Mouse (Mus musculus): ENCODE measurements around the gene Smyd3. TPM values are rescaled to one million over a fixed set of nuclear protein-coding genes. Genes with fewer than 3 reads are reported as not detected.

Gene Smyd3
- polyA plus RNA-seq, 1 experiment from 2014 or later: 30.6 TPM

DNA sequence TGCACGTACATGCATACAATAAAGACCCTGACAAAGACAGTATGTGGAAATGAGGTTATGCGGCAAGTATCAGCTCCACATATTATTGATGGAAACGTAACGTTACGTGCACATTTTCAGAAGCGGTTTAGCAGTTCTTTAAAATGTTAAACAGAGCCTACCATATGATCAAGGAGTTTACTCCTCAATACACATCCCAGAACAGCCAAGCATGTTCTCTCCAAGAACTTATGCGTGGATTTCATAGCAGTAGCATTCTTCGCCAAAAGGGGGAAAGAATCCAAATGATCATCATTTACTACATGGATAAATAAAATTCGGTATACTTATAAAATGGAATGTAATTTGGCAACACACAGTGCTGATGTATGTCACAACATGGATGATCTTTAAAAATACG lies 500.4 kb downstream of the Smyd3 start:
- 92% methylated on average over 10 of the region's 10 CpGs for WGBS
- Histone ChIP-seq H3K4me1 (ENCODE audit: control insufficient read depth, insufficient read depth, low read length) (no peaks in the 10 kb centered on the region), H3K9me3 (replicated peaks; ENCODE audit: control insufficient read depth, low read length, poor library complexity, severe bottlenecking) (no peaks in the 10 kb centered on the region), H3K27ac (ENCODE audit: low read length) (no peak overlapping the region), H3K4me2 (ENCODE audit: low read length) (no peak overlapping the region), H3K27me3 (ENCODE audit: control insufficient read depth, insufficient read depth, low read depth, low read length) (no peaks in the 10 kb centered on the region; the same call in 1 of the 2 replicates), H3K4me3 (ENCODE audit: low read depth, low read length) (no peak overlapping the region), H3K9ac (ENCODE audit: low read depth, low read length) (no peak overlapping the region), H3K36me3 (ENCODE audit: control insufficient read depth, insufficient read depth, low read length) (no peaks in the 10 kb centered on the region)
- no peak for ATAC-seq

DNA sequence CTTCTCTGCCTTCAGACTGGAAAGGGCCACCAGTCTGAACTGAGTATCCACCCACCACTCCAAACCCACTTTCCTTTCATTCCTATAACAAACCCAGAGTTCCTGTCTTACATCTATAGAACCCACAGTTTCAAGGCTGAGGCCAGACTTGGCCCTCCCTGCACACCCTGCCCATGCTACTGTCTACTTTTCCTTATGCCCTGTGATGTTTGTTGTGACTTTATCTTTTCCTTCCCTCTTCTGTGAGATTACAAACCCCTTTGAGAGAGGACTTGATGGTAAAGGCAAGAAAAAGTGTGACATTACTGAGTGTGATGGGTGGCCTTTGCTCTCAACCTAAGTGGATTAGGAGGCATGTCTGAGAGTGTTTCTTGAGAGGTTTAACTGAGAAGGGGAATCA lies 504.8 kb downstream of the Smyd3 start:
- no peak overlapping the region for H3K4me3 ChIP-seq (ENCODE audit: low read depth, low read length)
- no peaks in the 10 kb centered on the region for H3K36me3 ChIP-seq (ENCODE audit: control insufficient read depth, insufficient read depth, low read length)
- H3K27me3 ChIP-seq (ENCODE audit: control insufficient read depth, insufficient read depth, low read depth, low read length): no peaks in the 10 kb centered on the region; the same call in 1 of the 2 replicates
- H3K4me2 ChIP-seq (ENCODE audit: low read length): no peak overlapping the region
- no peaks in the 10 kb centered on the region for H3K9me3 ChIP-seq (replicated peaks; ENCODE audit: control insufficient read depth, low read length, poor library complexity, severe bottlenecking)
- H3K27ac ChIP-seq (ENCODE audit: low read length): no peak overlapping the region
- no peaks in the 10 kb centered on the region for H3K4me1 ChIP-seq (ENCODE audit: control insufficient read depth, insufficient read depth, low read length)
- no peak overlapping the region for H3K9ac ChIP-seq (ENCODE audit: low read depth, low read length)
- no peak for ATAC-seq

DNA sequence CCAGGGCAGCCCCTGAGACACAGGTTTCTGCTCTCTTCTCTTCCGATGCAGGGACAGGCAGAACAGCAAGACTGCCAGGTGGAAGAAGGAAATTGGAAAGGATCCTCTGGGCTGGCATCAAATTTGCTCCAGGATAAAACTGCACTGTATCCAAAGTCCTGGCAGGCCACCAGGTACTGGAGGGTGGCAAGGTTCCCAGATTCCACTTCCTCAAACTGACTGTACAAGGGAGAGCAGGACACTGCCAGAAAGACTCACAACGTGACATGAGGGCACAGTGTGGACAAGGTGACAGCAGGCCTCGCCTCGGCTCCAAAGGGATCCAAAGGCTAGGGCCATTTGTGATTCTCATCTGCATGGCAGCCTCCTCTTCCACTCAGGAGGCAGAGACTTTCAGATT lies 505.6 kb downstream of the Smyd3 start:
- Histone ChIP-seq H3K27me3 (ENCODE audit: control insufficient read depth, insufficient read depth, low read depth, low read length) (no peaks in the 10 kb centered on the region; the same call in 1 of the 2 replicates), H3K4me2 (ENCODE audit: low read length) (no peak overlapping the region), H3K9me3 (replicated peaks; ENCODE audit: control insufficient read depth, low read length, poor library complexity, severe bottlenecking) (no peaks in the 10 kb centered on the region), H3K27ac (ENCODE audit: low read length) (no peak overlapping the region), H3K36me3 (ENCODE audit: control insufficient read depth, insufficient read depth, low read length) (no peaks in the 10 kb centered on the region), H3K4me1 (ENCODE audit: control insufficient read depth, insufficient read depth, low read length) (no peaks in the 10 kb centered on the region), H3K9ac (ENCODE audit: low read depth, low read length) (no peak overlapping the region), H3K4me3 (ENCODE audit: low read depth, low read length) (no peak overlapping the region)
- ATAC-seq: no peak
- WGBS: 79% methylated on average over 4 of the region's 4 CpGs

DNA sequence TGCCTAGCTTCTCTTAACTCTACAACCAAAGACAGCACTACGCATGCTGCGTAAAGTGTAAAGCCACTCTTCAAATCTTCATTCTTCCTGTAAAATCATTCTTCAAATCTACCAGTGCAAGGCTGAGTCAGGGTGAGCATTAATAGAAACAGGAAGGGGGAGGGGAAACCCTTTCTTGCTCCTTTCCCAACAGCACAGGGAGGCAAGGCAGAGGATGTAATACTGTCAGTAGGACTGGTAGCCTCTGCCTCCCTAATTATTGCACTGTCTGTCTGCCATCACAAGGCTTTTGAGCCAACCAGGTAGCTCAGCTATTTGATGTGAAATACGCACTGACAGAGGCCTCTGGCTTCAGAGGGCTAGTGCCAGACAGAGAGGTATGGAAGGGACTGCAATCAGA lies 507.1 kb downstream of the Smyd3 start:
- no peaks in the 10 kb centered on the region for H3K9me3 ChIP-seq (replicated peaks; ENCODE audit: control insufficient read depth, low read length, poor library complexity, severe bottlenecking)
- H3K4me1 ChIP-seq (ENCODE audit: control insufficient read depth, insufficient read depth, low read length): no peaks in the 10 kb centered on the region
- H3K27ac ChIP-seq (ENCODE audit: low read length): no peak overlapping the region
- no peaks in the 10 kb centered on the region; the same call in 1 of the 2 replicates for H3K27me3 ChIP-seq (ENCODE audit: control insufficient read depth, insufficient read depth, low read depth, low read length)
- H3K36me3 ChIP-seq (ENCODE audit: control insufficient read depth, insufficient read depth, low read length): no peaks in the 10 kb centered on the region
- peak; percentile 41; the same call in 1 of the 2 replicates for ATAC-seq
- no peak overlapping the region for H3K9ac ChIP-seq (ENCODE audit: low read depth, low read length)
- H3K4me3 ChIP-seq (ENCODE audit: low read depth, low read length): no peak overlapping the region
- WGBS: 82% methylated on average over 3 of the region's 3 CpGs
- H3K4me2 ChIP-seq (ENCODE audit: low read length): no peak overlapping the region

DNA sequence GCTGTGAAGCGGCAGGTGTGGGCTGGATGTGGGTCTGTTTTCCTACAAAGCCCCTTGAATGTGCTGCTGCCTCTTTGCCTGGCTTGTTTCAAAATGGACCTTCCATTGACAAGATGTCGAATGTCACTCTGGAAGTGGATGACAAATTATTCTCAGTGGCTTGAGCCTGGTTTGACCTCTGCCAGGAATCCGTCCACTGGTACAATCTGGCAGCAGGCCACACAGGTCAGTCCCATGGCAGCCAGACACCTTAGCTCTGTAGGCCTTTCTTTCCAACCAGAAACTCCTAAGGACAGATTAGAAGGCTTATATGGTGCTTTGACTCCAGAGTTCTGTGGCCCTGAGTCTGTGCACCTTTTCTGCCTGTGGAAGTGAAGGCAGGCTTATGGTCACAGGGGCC lies 507.9 kb downstream of the Smyd3 start:
- 86% methylated on average over 3 of the region's 3 CpGs for WGBS
- Histone ChIP-seq H3K27me3 (ENCODE audit: control insufficient read depth, insufficient read depth, low read depth, low read length) (no peaks in the 10 kb centered on the region; the same call in 1 of the 2 replicates), H3K4me1 (ENCODE audit: control insufficient read depth, insufficient read depth, low read length) (no peaks in the 10 kb centered on the region)

DNA sequence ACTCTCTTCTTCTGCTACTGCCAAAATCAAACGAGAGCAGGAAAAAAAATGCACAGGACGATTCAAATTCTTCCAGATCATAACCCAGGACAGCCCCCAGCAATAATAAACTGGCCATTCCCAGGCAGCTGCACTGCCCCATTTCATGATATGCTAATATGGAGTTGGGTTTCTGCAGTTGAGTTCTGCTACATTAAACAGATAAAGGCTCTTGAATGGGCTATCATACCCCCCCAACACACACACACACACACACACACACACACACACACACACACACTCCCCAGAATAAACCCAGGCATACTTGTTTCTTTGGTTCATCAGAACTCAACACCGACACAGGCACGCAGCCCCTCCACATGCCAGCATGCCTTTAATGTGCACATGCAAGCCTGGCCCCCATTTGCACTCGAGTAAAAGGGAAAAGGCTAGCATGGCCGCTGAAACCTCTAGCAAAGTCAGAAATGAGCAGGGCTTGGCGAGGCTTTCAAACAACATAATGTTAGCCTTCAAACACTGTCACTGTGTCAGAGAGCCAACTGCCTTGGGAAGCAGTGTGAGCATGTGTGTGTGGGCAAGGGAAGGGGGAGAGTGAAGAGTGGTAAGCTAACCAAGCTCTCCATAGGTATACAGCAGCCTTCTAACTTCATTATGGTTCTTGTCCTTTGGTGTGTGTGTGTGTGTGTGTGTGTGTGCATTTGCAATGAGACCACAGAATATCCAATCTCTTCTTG lies 513.5 kb downstream of the Smyd3 start:
- Histone ChIP-seq H3K4me2 (ENCODE audit: low read length) (no peak overlapping the region), H3K9me3 (replicated peaks; ENCODE audit: control insufficient read depth, low read length, poor library complexity, severe bottlenecking) (no peaks in the 10 kb centered on the region), H3K27ac (ENCODE audit: low read length) (peak overlapping the region; percentile 35), H3K27me3 (ENCODE audit: control insufficient read depth, insufficient read depth, low read depth, low read length) (no peaks in the 10 kb centered on the region), H3K4me3 (ENCODE audit: low read depth, low read length) (no peak overlapping the region), H3K9ac (ENCODE audit: low read depth, low read length) (no peak overlapping the region), H3K4me1 (ENCODE audit: control insufficient read depth, insufficient read depth, low read length) (peaks cover 5% of the 10 kb centered on the region), H3K36me3 (ENCODE audit: control insufficient read depth, insufficient read depth, low read length) (no peaks in the 10 kb centered on the region)
- WGBS: 41% methylated on average over 7 of the region's 7 CpGs
- peak; percentile 69 for ATAC-seq

More for the DNA sequence above, 507.9 kb downstream of the Smyd3 start:
- Histone ChIP-seq H3K27ac (ENCODE audit: low read length) (no peak overlapping the region), H3K4me3 (ENCODE audit: low read depth, low read length) (no peak overlapping the region), H3K36me3 (ENCODE audit: control insufficient read depth, insufficient read depth, low read length) (no peaks in the 10 kb centered on the region), H3K4me2 (ENCODE audit: low read length) (no peak overlapping the region), H3K9me3 (replicated peaks; ENCODE audit: control insufficient read depth, low read length, poor library complexity, severe bottlenecking) (no peaks in the 10 kb centered on the region), H3K9ac (ENCODE audit: low read depth, low read length) (no peak overlapping the region)
- ATAC-seq: no peak

DNA sequence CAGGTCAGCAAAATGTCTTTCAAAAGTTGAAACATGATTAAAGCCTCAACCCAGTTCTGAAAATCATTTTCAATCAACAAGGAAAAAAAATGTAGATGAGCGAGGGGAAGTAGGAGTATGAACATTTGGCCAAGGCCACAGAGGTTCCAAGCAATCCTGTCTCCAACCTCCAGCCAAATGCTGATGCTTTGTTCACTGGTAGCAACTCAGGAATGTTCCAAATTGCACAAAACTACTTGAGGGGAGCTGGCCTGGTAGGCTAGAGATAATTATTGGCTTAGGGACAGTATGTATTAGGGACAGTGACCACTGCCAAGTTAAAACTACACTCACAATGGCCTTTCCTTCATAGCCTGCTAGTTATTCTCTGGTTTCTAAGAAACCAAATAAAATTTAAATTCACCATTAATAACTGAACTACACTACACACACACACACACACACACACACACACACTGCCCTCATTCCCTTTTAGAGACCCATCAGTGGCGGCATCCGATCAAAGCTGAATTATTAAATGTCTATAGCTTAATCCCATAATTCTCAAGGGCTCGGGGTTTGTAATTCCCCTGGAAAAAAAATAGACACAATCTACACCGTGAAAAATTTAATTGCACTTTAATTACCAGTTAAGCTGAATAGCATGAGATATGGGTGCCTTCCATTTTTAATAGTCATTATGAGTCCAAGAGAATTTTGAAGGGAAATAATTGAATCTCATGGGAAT lies 514.3 kb downstream of the Smyd3 start:
- H3K9me3 ChIP-seq (replicated peaks; ENCODE audit: control insufficient read depth, low read length, poor library complexity, severe bottlenecking): no peaks in the 10 kb centered on the region
- no peaks in the 10 kb centered on the region for H3K36me3 ChIP-seq (ENCODE audit: control insufficient read depth, insufficient read depth, low read length)
- H3K4me1 ChIP-seq (ENCODE audit: control insufficient read depth, insufficient read depth, low read length): peaks cover 5% of the 10 kb centered on the region
- no peak overlapping the region for H3K4me2 ChIP-seq (ENCODE audit: low read length)
- no peak overlapping the region for H3K9ac ChIP-seq (ENCODE audit: low read depth, low read length)
- peak; percentile 67 for ATAC-seq
- WGBS: 50% methylated on average over 5 of the region's 5 CpGs
- no peaks in the 10 kb centered on the region for H3K27me3 ChIP-seq (ENCODE audit: control insufficient read depth, insufficient read depth, low read depth, low read length)
- H3K27ac ChIP-seq (ENCODE audit: low read length): no peak overlapping the region
- no peak overlapping the region for H3K4me3 ChIP-seq (ENCODE audit: low read depth, low read length)

DNA sequence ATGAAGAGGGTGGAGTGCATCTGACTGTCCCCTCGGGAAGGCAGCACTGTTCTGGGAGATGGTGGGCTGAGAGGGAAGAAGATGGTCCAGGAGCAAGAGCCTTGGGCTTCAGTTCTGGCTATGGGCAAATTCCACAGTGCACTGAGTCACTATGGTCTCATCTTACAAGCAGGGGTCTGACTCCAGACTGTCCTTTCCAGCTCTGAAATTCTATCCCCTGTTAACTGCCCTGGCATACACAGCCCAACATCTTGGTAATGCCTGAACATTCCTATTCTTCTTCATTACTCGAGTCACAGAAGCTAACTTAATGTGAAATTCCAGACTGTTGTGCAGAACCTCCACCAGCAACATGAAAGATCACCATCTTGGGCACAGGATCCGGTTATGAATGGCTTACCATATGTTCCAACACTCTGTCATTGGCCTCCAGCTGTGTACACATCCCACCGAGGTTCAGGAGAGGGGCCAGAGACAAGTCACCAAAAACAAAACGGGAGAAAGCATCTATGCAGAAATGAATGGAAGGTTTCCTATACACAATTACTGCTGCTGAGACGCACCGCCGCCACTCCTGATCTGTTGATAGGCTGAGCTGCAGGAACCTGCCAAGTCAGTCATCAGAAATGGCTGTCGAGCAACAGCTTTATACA lies 517.8 kb downstream of the Smyd3 start:
- H3K27ac ChIP-seq (ENCODE audit: low read length): no peak overlapping the region
- peaks cover 5% of the 10 kb centered on the region for H3K4me1 ChIP-seq (ENCODE audit: control insufficient read depth, insufficient read depth, low read length)
- H3K27me3 ChIP-seq (ENCODE audit: control insufficient read depth, insufficient read depth, low read depth, low read length): no peaks in the 10 kb centered on the region
- H3K4me3 ChIP-seq (ENCODE audit: low read depth, low read length): no peak overlapping the region
- no peak for ATAC-seq
- WGBS: 68% methylated on average over 9 of the region's 9 CpGs
- H3K36me3 ChIP-seq (ENCODE audit: control insufficient read depth, insufficient read depth, low read length): no peaks in the 10 kb centered on the region
- H3K9ac ChIP-seq (ENCODE audit: low read depth, low read length): no peak overlapping the region
- H3K4me2 ChIP-seq (ENCODE audit: low read length): no peak overlapping the region
- H3K9me3 ChIP-seq (replicated peaks; ENCODE audit: control insufficient read depth, low read length, poor library complexity, severe bottlenecking): no peaks in the 10 kb centered on the region

DNA sequence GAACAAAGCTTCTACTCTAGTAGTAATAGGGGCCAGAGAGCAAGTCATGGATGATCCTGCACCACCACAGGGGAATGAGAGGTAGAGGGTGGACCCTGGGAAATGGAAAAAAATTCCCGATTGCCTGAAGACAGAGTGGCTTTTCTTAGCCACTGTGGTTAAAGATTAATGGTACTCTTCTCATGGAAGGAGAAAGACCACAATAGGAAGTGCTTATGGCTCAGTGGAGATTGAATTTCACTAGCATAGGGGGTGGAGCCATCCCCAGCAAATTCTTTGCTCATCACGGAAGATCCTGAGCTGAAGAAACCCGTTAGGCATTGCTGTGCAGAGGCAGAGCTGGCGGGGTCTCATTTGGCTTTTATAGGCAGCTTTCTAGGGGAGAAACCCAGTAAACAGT lies 520.0 kb downstream of the Smyd3 start:
- no peaks in the 10 kb centered on the region for H3K9me3 ChIP-seq (replicated peaks; ENCODE audit: control insufficient read depth, low read length, poor library complexity, severe bottlenecking)
- no peaks in the 10 kb centered on the region for H3K36me3 ChIP-seq (ENCODE audit: control insufficient read depth, insufficient read depth, low read length)
- no peak overlapping the region for H3K9ac ChIP-seq (ENCODE audit: low read depth, low read length)
- no peak overlapping the region for H3K4me3 ChIP-seq (ENCODE audit: low read depth, low read length)
- H3K4me1 ChIP-seq (ENCODE audit: control insufficient read depth, insufficient read depth, low read length): no peaks in the 10 kb centered on the region
- H3K27me3 ChIP-seq (ENCODE audit: control insufficient read depth, insufficient read depth, low read depth, low read length): no peaks in the 10 kb centered on the region
- WGBS: 29% methylated on average over 4 of the region's 4 CpGs
- no peak for ATAC-seq
- no peak overlapping the region for H3K4me2 ChIP-seq (ENCODE audit: low read length)
- H3K27ac ChIP-seq (ENCODE audit: low read length): no peak overlapping the region

Measured in midbrain, embryonic 16.5 days (tissue).